Mouse (Mus musculus): ENCODE data around the gene Gm21188.
"Not testable (repeated sequence)": the region's sequence is repeated elsewhere in the genome, so short reads cannot be mapped to it uniquely, and the experiment has no call there.

The Gm21188 gene

DNA sequence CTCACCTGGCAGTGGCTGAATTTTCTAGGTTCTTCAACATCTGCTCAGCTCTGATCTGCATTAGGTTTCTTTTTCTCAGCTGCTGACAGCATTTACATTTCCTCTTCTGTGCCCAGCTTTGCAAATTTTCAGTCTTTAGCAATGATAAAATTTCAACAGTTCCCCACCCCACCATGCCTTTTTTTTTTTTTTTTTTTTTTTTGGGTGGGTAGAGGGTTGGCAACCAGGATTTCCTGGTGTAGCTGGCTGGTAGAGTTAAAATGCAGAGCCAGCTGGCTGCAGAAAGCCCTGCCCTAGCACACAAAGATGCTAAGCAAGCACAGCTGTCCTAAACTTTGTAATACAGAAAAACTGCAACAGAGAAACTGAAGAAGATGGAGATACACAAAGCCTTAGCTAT is at the start of gene Gm21188:
Gene Gm21188 (minus strand): TSS at position 110 of the 400 bp plus-strand sequence.
- DNase-seq (ENCODE audit: low read depth, low spot score) = not testable (repeated sequence)

DNA sequence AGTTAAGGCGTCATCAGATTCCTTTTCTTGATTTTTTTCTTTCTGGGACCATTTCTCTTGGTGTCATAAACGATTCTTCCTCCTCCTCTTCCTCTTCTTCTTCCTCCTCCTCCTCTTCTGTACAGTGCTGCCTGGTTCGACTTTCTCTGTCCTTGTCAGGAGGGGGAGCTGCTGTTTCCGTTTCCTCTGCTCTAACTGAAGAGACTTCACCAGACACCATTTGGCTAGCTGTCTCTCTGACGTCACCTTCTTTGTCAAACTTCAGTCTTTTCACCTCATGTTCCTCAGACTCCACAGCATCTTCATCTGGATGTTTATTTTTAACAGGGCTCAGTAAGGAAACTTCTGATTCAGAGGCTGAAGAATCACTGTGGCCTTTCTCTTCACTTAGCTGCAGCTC is 47.3 kb upstream of the Gm21188 start:
- not testable (repeated sequence) for DNase-seq (ENCODE audit: low read depth, low spot score)

DNA sequence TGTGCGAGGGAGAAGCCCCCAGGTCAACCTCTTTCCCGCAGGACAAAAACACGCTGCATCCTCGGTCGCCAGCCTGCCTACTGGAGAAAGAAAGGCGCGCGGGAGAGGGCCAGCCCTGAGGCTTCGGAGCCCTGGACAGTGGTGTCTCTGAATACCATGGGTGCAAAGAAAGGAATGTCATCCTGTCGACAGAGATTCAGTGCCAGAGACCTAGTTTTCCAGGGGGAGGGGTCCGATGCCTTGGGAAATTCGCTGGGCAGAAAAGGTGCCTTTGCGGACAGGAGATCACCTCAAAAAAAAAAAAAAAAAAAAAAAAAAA is 44.9 kb upstream of the Gm21188 start:
- DNase-seq (ENCODE audit: low read depth, low spot score) = not testable (repeated sequence)

DNA sequence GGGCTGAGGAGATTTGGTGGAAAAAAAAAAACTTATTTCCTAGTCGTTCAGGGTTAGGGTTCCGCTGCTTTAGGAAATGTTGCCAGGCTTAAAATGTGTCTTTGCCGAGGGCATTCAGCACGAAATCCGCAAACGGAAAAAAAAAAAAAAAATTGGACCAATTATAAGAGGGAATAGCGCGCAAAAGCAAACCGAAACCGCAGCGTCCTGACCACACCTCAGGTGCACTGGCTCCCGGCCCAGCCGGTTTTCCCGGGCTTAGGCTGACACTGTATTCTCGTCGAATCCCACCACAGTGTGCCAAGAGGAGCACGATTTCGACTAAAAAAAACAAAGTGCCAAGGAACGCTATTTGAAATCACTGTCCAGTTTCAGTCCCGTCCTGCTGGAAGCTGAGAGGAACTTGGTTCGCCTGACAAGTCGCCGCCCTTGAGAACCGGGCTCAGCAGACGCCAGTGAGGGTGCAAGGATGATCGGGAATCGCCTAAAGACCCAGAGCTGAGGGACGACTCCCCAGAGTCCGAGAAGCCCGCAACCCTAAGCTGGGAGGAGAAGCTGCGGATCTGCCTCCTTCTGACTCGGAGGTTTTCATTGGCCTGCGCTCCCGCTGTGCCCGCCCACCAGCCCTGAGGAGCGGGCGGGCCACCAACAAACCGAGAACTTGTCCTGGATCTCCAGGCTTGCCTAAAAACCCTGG is 44.4 kb upstream of the Gm21188 start:
- DNase-seq (ENCODE audit: low read depth, low spot score) = not testable (repeated sequence)

DNA sequence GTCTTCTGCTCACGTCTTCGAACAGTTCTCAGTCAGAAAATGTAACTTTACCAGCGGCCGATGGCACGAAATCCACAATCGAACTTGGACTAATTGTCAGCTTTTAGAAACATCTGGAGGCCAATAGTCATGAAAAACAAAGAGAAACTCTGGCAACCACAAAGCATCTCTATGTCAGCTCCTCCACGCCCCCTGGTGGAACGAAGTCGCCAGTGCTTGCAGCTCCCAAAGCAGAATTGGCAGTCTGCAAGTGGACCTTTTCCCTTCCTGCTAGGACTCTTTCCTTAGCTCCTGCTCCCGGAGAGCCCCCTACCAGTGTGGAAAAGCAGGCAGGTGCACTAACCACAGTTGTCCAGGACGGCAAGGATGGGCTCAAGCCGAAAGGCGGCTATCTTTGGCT is 41.0 kb upstream of the Gm21188 start:
- DNase-seq (ENCODE audit: low read depth, low spot score) = not testable (repeated sequence)

DNA sequence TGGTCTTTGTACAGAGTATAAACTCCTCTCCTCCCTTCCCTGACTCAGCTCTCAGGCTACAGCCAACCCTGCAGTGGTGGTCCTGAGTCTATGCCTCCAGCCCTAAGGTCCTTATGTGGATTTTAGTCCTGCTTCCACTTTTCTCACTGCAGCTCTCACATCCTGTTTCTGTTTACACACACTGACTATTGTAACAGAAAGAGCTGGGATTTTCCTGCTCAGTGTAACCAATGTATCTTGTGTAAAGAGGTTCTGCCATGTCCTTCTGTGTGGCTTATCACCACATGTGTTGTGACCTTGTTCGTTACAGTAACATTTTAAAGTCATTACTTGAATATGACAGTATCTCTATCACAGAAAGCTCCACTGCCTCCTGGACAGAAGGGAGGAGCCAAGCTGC is 27.6 kb upstream of the Gm21188 start:
- not testable (repeated sequence) for DNase-seq (ENCODE audit: low read depth, low spot score)

DNA sequence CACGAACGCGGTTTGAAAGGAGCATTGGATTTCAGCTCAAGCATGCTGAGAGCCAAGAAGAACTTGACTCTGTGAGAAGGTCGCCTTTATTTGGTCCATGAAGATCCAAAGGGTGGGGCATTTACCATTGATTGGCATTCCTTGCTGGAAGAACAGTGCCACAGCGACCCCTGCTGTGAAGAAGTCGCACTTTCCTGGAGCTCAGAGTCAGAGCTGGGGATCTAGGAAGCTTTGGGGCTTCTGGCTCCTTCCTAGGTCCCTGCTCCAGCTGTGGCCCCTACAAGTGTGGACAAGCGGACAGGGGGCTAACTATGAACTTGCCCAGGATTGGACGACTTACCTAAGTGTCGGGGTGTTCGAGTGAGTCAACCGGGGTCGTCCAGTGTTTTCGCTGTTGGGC is 18.9 kb upstream of the Gm21188 start:
- DNase-seq (ENCODE audit: low read depth, low spot score) = not testable (repeated sequence)

DNA sequence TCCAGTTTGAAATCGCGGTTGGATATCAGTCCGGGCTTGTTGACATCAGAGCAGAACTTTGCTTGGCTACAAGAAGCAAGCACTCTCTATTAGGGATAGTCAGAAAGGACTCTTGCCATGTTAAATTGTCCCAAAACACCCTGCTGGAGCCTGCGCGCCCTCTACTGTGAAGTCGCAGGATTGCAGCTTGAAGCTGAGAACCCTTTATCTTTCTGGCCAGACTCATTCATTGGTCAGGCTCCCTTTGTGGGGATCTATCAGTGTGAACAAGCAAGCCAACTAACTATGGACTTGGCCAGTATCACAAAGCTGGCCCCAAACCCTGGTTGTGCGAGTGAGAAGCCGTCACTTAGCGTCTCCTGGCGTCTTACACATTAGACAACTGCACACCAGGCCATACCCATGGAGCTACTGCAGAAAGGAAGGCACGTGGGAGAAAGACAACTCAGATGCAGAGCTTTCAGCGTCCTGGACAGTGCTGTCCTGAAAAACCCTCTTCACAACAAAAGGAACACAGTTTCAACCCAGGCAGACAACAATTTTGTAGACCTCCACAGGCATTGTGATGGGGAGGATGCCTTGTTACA is 18.1 kb upstream of the Gm21188 start:
- not testable (repeated sequence) for DNase-seq (ENCODE audit: low read depth, low spot score)

DNA sequence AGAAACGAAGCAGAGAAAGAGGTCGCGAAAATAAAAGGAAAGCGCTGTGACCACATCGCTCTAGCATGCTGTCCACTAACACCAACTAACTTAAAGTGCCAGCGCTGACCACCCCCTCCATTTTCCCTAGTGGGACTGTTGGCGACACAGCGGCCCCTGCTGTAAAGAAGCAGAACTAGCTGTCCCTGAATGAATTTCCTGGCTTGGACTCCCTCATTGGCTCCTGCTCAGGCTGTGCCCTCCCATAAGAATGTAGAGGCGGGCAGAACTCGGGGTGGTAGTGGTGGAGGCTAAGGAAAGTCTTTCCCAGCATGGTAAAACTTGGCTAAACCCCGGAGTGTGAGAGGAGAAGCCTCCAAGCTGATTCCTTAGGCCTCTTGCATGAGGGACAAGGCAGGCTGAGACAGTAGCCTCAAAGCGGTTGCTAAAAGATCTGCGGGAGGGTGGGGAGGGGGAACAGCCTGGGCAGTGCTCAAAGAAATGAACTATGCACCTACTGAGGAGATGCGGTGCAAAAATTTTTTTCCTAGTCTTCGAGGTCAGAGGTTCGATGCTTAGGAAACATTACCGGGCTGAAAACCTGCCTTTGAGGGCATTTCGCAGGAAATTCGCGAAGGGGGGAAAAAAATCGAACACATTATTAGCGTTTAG is 11.6 kb upstream of the Gm21188 start:
- not testable (repeated sequence) for DNase-seq (ENCODE audit: low read depth, low spot score)

DNA sequence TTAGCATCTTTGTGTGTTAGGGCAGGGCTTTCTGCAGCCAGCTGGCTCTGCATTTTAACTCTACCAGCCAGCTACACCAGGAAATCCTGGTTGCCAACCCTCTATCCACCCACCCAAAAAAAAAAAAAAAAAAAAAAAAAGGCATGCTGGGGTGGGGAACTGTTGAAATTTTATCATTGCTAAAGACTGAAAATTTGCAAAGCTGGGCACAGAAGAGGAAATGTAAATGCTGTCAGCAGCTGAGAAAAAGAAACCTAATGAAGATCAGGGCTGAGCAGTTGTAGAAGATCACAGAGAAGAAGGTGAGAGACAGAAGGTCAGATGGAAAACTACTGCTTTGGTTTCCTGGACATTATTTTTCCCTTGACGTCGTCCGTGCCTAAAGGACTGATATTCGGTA is 10.9 kb upstream of the Gm21188 start:
- DNase-seq (ENCODE audit: low read depth, low spot score) = not testable (repeated sequence)

DNA sequence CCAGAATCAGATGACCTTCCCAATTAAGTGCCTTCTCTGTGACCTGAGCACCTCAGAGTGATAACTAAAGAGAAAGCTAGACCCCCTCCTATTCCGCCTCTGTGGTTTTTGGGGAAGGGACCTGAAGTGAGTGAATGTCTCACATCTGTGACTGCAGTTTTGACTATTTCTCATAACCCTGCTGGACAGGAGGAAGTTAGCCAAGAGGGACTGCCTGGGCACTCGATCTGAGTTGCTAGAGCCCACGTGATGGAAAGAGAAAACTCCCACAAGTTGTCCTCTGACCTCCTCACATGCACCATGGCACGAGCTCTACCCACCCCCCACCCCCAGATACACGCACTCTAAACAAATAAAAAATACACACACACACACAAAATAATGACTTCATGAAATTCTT is 3.4 kb downstream of the Gm21188 start:
- DNase-seq (ENCODE audit: low read depth, low spot score) = not testable (repeated sequence)

DNA sequence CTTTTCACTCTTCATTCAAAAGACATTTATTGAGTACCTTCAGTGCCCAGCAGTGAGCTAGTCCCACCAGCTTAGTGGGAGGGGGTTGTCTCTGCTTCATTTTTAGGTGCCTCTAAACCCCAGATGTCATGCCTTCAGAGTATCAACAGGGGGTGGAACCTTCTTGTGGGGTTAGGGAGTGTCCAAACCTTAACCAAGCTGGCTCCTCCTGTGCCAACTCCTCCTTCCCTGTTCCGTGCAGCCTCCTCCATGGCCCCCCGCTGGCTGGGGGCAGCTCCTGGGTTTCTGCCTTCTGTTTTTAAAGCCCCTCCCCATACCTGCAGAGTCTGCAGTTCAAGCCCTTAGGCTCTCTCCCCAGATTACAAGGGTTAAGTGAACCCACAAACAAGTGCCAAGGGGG is 3.8 kb downstream of the Gm21188 start:
- not testable (repeated sequence) for DNase-seq (ENCODE audit: low read depth, low spot score)

DNA sequence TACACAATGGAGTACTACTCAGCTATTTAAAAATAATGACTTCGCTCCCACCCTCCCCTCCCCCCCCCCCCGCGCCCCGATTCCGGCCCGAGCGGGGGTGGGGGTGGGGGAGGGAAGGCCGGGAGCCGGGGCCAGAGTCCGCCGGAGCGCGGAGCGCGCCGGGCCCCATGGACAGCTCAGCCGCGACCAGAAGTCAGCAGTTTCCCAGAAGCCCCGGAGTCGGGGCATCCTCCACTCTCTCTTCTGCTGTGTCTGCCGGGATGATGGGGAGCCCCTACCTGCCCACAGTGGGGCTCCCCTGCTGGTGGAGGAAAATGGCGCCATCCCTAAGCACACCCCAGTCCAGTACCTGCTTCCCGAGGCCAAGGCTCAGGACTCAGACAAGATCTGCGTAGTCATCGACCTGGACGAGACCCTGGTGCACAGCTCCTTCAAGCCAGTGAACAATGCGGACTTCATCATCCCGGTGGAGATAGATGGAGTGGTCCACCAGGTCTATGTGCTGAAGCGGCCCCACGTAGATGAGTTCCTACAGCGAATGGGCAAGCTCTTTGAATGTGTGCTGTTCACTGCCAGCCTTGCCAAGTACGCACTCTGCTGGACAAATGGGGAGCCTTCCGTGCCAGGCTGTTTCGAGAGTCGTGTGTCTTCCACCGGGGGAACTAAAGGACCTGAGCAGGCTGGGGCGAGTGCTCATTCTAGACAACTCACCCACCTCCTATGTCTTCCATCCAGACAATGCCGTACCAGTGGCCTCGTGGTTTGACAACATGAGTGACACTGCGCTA is 5.4 kb downstream of the Gm21188 start:
- not testable (repeated sequence) for DNase-seq (ENCODE audit: low read depth, low spot score)

DNA sequence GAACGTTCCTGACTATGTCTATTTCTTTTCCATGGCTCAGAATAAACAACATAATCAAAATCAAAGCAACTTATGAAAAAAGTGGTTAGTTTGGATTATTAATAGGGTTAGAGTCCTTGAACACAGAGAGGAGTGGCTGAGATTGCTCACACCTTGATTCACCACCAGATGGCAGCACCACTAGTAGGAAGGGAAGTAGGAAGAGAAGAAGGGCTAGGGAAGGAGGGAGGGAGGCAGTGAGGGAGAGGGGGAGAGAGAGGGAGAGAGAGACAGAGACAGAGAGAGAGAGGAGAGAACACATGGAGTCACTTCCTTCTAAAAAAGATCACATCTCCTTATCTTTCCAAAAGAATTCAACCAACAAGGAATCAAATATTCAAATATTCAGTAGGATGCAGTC is 10.8 kb downstream of the Gm21188 start:
- not testable (repeated sequence) for DNase-seq (ENCODE audit: low read depth, low spot score)

DNA sequence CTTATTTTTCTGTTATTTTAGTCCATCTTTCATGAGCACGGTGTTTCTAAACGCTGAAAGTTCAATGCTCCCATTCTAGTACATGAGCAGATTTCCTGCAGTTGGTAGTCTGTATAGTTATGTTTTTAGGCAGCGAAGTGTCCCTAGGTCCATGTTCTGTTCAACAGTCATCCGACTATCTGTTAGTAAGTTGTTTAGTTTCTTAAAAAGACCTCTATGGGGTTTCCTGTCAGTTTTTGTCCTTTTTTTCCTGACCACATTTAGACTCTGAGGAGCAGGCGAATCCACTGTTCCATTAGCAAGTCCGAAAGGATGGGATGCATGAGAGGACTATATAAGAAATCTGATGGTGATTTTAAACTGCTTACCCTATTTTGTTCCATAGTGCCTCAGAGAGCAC is 14.1 kb downstream of the Gm21188 start:
- DNase-seq (ENCODE audit: low read depth, low spot score) = not testable (repeated sequence)

DNA sequence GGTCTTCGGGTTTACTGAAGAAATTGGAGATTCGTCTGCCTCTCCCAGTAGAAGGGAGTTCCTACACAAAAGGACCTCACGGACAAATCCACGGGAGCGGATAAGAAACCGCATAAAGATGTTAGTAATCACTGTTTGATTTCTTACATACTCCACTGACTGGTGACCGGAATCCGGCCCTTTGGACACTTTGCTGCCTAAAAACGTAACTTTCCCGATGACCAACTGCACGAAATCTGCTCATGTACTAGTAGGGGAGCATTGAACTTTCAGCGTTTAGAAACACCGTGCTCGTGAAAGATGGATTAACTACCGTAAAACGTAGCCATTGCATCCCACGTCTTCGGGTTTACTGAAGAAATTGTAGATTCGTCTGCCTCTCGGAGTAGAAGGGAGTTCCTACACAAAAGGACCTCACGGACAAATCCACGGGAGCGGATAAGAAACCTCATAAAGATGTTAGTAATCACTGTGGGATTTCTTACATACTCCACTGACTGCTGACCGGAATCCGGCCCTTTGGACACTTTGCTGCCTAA is 15.3 kb downstream of the Gm21188 start:
- not testable (repeated sequence) for DNase-seq (ENCODE audit: low read depth, low spot score)

DNA sequence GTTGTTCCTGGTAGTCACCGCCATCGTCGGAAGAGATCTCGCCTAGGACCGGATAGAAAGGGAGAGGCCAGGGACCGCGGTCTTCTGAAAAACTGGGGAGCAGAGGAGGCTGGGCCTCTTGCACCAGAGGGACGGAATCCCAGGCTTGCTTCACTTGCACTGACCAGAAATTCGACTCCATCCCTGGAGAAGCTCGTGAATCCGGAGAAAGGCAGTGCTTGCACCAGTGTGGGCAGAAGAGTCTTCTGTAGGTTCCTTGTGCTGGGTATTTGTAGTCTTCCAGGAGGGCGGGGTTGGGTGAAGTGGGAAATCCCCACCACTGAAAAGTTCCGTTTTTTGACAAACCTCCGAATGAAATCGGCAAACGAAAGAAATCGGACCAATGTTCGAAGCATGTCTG is 16.8 kb downstream of the Gm21188 start:
- DNase-seq (ENCODE audit: low read depth, low spot score) = not testable (repeated sequence)

DNA sequence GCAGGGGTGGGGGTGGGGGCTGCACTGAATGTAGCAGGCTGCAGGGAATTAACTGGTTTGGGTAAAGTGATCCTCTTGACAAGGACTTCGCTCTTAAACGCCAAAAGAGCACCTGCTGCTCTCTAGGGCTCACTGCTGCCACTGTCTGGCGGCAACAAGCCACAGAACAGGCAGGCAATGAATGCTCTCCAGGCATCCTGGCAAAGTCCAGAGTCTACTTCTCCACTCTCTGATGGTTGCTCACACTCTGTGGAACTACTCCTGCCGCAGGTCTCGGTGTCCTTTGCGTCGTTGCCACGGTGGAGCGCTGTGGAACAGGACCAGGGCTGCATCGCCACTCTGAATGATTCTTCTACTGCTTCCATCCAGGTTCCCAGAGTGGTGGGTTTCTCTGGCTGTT is 17.4 kb downstream of the Gm21188 start:
- DNase-seq (ENCODE audit: low read depth, low spot score) = not testable (repeated sequence)

DNA sequence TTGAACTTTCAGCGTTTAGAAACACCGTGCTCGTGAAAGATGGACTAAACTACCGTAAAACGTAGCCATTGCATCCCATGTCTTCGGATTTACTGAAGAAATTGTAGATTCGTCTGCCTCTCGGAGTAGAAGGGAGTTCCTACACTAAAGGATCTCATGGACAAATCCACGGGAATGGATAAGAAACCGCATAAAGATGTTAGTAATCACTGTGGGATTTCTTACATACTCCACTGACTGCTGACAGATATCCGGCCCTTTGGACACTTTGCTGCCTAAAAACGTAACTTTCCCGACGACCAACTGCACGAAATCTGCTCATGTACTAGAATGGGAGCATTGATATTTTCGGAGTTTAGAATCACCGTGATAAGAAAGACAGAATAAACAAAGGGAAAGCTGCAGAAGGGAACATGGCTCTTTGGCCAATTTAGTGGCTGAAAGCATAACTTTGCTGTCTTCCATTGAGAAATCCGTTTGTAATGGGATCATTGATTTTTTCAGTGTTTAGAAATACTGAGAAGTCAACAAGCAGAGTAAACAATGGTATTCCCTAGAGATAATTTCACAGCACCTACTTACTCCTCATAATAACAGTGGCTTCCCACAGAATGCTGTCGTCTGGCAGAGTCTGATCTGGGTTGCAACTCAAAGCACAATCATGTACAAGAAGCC is 18.3 kb downstream of the Gm21188 start:
- DNase-seq (ENCODE audit: low read depth, low spot score) = not testable (repeated sequence)

DNA sequence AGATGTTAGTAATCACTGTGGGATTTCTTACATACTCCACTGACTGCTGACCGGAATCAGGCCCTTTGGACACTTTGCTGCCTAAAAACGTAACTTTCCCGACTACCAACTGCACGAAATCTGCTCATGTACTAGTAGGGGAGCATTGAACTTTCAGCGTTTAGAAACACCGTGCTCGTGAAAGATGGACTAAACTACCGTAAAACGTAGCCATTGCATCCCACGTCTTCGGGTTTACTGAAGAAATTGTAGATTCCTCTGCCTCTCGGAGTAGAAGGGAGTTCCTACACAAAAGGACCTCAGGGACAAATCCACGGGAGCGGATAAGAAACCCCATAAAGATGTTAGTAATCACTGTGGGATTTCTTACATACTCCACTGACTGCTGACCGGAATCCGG is 20.3 kb downstream of the Gm21188 start:
- DNase-seq (ENCODE audit: low read depth, low spot score) = not testable (repeated sequence)

DNA sequence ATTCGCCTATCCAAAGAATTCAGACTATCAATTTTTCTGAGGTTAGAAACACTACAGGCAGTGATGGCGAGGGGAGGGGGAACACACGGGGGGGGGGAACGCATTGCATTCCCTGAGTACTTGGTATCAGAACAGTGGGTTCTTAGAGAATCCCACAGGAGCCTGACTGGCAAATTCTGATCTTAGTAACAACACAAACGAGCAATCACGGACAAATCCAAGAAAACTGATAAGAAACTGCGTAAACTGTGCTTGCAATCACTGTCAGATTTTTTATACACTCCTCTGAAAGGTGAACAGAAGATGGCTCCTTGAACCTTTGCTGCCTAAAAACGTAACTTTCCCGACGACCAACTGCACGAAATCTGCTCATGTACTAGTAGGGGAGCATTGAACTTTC is 24.6 kb downstream of the Gm21188 start:
- DNase-seq (ENCODE audit: low read depth, low spot score) = not testable (repeated sequence)
